Mouse (Mus musculus) limb, embryonic 11.5 days (tissue): ENCODE measurements at regions not wholly inside any gene's neighbourhood (a gene's known extent, or its start where the extent isn't known, plus 50 kb on each side); places are given as distances from the start of the nearest gene placed in this dataset.

Experiments
- ATAC-seq: fragments of 200-750 bp; cut with Nextera tagmentation; 2 replicates; pipeline ENCODE4 v1.8.0; 2017; ENCODE audit warnings: low read depth; ENCODE audit not compliant: insufficient number of reproducible peaks, low FRiP score, low TSS enrichment
- DNase-seq: peaks from one replicate; pipeline ENCODE4 v3.0.0-alpha.2; 2015; ENCODE audit warnings: low spot score
- H3K27ac ChIP-seq: fragments of 300-500 bp; sonication (generic); replicated peaks from 2 replicates; pipeline ENCODE4 v1.5.1; 2014; ENCODE audit warnings: low read depth, mild to moderate bottlenecking, low read length
- H3K27me3 ChIP-seq: fragments of 300-500 bp; sonication (generic); 2 replicates; pipeline ENCODE4 v1.6.1; 2014; ENCODE audit warnings: mild to moderate bottlenecking, low read length, mixed read lengths; ENCODE audit not compliant: control insufficient read depth, insufficient read depth
- H3K36me3 ChIP-seq: fragments of 300-500 bp; sonication (generic); 2 replicates; pipeline ENCODE4 v1.6.1; 2014; ENCODE audit warnings: mild to moderate bottlenecking, low read length, moderate library complexity, mixed read lengths; ENCODE audit not compliant: control insufficient read depth, insufficient read depth
- H3K4me1 ChIP-seq: fragments of 300-500 bp; sonication (generic); 2 replicates; pipeline ENCODE4 v1.6.1; 2014; ENCODE audit warnings: low read length, mixed read lengths; ENCODE audit not compliant: control insufficient read depth, insufficient read depth
- H3K4me2 ChIP-seq: fragments of 300-500 bp; sonication (generic); 2 replicates; pipeline ENCODE4 v1.6.1; 2014; ENCODE audit warnings: low read depth, mild to moderate bottlenecking, moderate library complexity; ENCODE audit not compliant: severe bottlenecking
- H3K4me3 ChIP-seq: fragments of 300-500 bp; sonication (generic); 2 replicates; pipeline ENCODE4 v1.5.1; 2014; ENCODE audit warnings: low read depth, low read length
- H3K9ac ChIP-seq: fragments of 300-500 bp; sonication (generic); 2 replicates; pipeline ENCODE4 v1.6.1; 2014; ENCODE audit warnings: mild to moderate bottlenecking, low read length
- H3K9me3 ChIP-seq: fragments of 300-500 bp; sonication (generic); 2 replicates; pipeline ENCODE4 v1.6.1; 2016; ENCODE audit warnings: low read length; ENCODE audit not compliant: control insufficient read depth
- WGBS: fragments of 180-500 bp; shearing (Covaris S2); extraction: QIAGEN DNeasy Blood & Tissue Kit; methylation state at CpG from one replicate; pipeline ENCODE4 v1.1.7; 2014; 5-methylcytosine and 5-hydroxymethylcytosine counted together

DNA sequence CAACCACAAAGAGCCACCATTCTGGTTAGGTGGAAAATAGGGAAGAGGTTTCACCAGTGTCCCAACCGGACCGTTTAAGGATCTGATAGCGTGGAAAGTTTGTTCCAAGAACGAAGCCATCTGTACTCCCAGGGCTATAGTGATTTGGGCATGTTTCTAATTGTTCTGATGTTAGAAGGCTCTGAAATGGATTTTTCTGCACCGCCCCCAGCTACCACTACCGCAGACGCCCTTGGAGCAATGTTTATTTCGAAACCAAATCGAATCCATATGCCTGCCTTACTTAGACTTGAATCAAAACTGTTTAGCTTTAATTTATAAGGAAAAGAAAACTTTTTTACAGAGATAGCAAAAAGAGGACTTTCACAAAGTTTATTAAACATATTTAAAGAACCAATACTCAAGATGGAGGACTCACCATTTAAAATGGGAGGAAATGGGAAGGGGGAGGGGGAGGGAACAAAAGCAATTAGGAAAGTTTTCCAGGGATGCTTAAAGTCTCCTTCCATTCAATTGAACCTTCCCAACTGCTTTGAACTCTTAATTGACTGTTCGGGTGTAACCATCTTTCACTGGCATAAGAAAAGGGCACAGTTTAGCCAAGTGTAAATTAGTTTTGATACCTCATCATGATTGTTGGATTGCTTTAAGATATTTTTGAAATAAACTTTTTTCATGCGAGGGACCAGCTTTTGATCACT, 56.0 kb upstream of the Frem1 start:
- H3K36me3 ChIP-seq = no peaks in the 10 kb centered on the region
- H3K4me1 ChIP-seq = no peaks in the 10 kb centered on the region
- H3K27ac ChIP-seq = no peak overlapping the region; the same call in 1 of the 2 replicates
- no peaks in the 10 kb centered on the region for H3K27me3 ChIP-seq
- H3K4me2 ChIP-seq = no peak overlapping the region
- WGBS = 36% methylated on average over 11 of the region's 11 CpGs
- no peaks in the 10 kb centered on the region for H3K9me3 ChIP-seq
- H3K9ac ChIP-seq = no peak overlapping the region
- no peak overlapping the region for H3K4me3 ChIP-seq
- DNase-seq = no peak
- ATAC-seq = no peak

DNA sequence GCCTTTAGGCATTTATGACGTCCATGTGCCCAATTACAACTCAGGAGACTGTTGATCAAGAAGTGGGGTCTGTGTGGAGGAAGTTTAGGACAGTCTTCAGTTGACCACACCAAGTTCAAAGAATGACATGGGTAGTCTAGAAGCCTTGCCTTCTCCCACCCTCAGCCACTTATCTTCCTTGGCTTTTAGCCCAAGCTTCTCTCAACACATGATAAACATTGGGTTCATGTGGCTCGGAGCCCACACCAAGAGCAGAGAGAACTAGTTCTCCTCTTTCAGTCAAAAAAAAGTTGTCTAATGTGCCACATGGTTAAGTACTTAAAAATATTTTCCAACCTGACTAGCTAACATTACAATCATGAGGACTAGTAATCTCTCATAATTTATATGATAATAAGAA, 55.0 kb upstream of the Frem1 start:
- DNase-seq = no peak
- 83% methylated on average over 2 of the region's 2 CpGs for WGBS
- Histone ChIP-seq H3K27ac (no peak overlapping the region), H3K36me3 (no peaks in the 10 kb centered on the region), H3K9me3 (no peaks in the 10 kb centered on the region), H3K4me3 (no peak overlapping the region), H3K9ac (no peak overlapping the region), H3K27me3 (no peaks in the 10 kb centered on the region), H3K4me1 (no peaks in the 10 kb centered on the region), H3K4me2 (no peak overlapping the region)
- ATAC-seq = no peak

DNA sequence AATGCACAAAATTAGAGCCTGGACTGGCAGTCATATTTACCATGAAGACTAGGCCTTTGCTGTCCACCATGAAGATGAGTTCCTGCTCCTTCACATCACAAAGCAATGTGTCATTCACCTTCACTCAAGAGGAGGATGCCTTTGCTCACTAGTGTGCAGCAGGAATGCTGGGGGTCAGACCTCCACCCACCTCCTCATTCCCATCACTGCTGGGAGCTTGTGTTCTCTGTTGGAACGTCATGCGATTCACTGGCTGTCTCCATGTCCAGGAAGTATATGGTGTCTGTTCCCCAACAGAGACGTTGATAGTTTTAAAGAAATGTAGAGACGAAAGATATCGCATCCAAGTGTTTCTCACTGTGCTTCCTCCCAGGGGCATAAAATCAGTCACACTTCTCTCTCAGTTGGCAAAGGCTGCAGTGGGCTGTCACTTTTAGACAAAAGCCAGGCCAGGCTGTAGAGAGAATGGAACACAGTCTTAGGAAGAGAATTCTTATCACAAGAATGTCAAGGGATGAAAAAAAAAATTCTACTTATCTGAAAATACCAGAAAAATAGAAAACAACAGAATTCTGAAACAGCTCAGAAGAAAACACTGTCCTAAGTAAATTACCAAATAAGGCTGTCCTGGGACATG, 52.0 kb upstream of the Frem1 start:
- Histone ChIP-seq H3K9me3 (no peaks in the 10 kb centered on the region), H3K9ac (no peak overlapping the region), H3K4me2 (no peak overlapping the region), H3K27me3 (no peaks in the 10 kb centered on the region), H3K27ac (no peak overlapping the region), H3K4me3 (no peak overlapping the region), H3K4me1 (no peaks in the 10 kb centered on the region), H3K36me3 (no peaks in the 10 kb centered on the region)
- ATAC-seq (no peak), DNase-seq (no peak)
- WGBS = 73% methylated on average over 5 of the region's 5 CpGs

- 94% methylated on average over 2 of the region's 2 CpGs for WGBS
Observed at GRCm38 (mm10) chr4:83102893-83103292, 50.8 kb upstream of the Frem1 start.

DNA sequence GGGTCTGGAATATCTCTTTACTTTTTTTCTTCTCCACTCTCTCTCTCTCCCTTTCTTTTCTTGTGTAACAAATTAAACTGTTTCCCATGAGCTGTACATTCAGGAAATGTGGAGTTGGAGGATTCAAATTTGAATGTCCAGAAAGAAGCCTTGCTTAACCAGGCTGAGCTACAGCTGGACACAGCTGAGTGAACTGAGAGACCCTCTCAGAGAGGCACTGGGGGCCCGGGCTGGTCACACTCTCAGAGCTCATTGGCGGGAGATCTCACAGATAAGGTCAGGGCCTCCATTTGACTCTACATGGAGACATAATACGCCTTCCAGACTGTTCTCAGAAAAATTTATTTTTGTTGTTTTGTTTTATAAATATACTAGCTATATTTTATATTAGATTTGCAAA, 49.9 kb upstream of the Frem1 start:
- Histone ChIP-seq H3K9ac (no peak overlapping the region), H3K4me1 (peaks cover 2% of the 10 kb centered on the region; the same call in 1 of the 2 replicates), H3K36me3 (no peaks in the 10 kb centered on the region), H3K4me3 (no peak overlapping the region), H3K9me3 (no peaks in the 10 kb centered on the region; the same call in 1 of the 2 replicates), H3K27ac (no peak overlapping the region), H3K4me2 (no peak overlapping the region), H3K27me3 (no peaks in the 10 kb centered on the region)
- ATAC-seq (no peak), DNase-seq (no peak)
- WGBS = 76% methylated on average over 3 of the region's 3 CpGs

More at GRCm38 (mm10) chr4:83102893-83103292, 50.8 kb upstream of the Frem1 start:
- Histone ChIP-seq H3K4me2 (no peak overlapping the region), H3K36me3 (no peaks in the 10 kb centered on the region), H3K27ac (no peak overlapping the region), H3K4me1 (peaks cover 2% of the 10 kb centered on the region; the same call in 1 of the 2 replicates), H3K9ac (no peak overlapping the region), H3K27me3 (no peaks in the 10 kb centered on the region), H3K4me3 (no peak overlapping the region), H3K9me3 (no peaks in the 10 kb centered on the region; the same call in 1 of the 2 replicates)
- ATAC-seq = no peak
- no peak for DNase-seq
